Mouse (Mus musculus): ENCODE results near the gene Polr3b. TPM values are rescaled to one million over a fixed set of nuclear protein-coding genes. Genes with fewer than 3 reads are reported as not detected.

Gene Polr3b
- total RNA-seq, 1 experiment from 2014 or later: 26.5 TPM

- ATAC-seq (replicated peaks in 1 of 2; ENCODE audit: insufficient read depth in 1 of 2, low FRiP score in 2 of 2, low TSS enrichment in 1 of 2, low read depth in 1 of 2, poor library complexity in 2 of 2, severe bottlenecking in 2 of 2): no peak
Measured at GRCm38 (mm10) chr10:84648911-84649310, 26.8 kb downstream of the Polr3b start.

DNA sequence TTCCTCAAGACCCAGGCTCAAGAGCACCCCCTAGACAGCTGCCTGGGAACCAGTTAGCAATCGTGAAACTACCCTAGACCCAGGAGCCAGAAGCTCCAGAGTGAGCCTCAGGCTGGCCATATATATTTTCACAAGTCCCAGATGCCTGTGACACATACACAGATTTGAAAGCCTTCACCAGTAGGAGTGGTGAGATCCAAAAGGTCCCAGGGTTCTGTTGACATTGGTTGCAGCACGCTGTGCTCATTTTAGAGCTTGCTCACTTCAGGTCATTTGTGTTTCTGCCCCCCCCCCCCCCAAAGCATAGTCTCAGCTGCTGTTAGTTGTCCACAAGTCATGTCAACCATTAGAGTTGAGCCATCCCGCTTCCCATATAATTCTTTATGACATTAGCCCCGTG, 31.9 kb downstream of the Polr3b start:
- no peak for ATAC-seq (replicated peaks in 1 of 2; ENCODE audit: insufficient read depth in 1 of 2, low FRiP score in 2 of 2, low TSS enrichment in 1 of 2, low read depth in 1 of 2, poor library complexity in 2 of 2, severe bottlenecking in 2 of 2)

GRCm38 (mm10) chr10:84654731-84655130, 32.6 kb downstream of the Polr3b start:
- no peak for ATAC-seq (replicated peaks in 1 of 2; ENCODE audit: insufficient read depth in 1 of 2, low FRiP score in 2 of 2, low TSS enrichment in 1 of 2, low read depth in 1 of 2, poor library complexity in 2 of 2, severe bottlenecking in 2 of 2)

DNA sequence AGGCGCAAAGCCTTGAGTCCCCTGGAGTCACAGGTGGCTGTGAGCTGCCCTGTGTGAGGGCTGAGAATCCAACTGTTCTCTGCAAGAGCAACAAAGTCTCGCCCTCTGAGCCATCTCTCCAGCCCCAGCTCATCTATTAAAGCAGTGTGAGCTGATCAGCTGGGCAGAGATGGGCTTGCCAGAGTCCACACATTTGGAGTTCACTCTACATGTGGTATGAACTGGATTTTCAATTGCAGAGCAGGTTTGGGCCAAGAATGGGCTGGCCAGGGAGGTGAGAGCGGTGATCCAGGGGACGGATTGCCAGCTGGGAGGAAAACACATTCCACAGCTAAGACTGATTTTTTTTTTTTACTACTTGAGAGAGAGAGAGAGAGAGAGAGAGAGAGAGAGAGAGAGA, 34.5 kb downstream of the Polr3b start:
- ATAC-seq (replicated peaks in 1 of 2; ENCODE audit: insufficient read depth in 1 of 2, low FRiP score in 2 of 2, low TSS enrichment in 1 of 2, low read depth in 1 of 2, poor library complexity in 2 of 2, severe bottlenecking in 2 of 2): no peak

GRCm38 (mm10) chr10:84657437-84658087, 35.5 kb downstream of the Polr3b start:
- no peak for ATAC-seq (replicated peaks in 1 of 2; ENCODE audit: insufficient read depth in 1 of 2, low FRiP score in 2 of 2, low TSS enrichment in 1 of 2, low read depth in 1 of 2, poor library complexity in 2 of 2, severe bottlenecking in 2 of 2)

GRCm38 (mm10) chr10:84658088-84658848, 36.2 kb downstream of the Polr3b start:
- ATAC-seq (replicated peaks in 1 of 2; ENCODE audit: insufficient read depth in 1 of 2, low FRiP score in 2 of 2, low TSS enrichment in 1 of 2, low read depth in 1 of 2, poor library complexity in 2 of 2, severe bottlenecking in 2 of 2): peak; percentile 57 to 70

DNA sequence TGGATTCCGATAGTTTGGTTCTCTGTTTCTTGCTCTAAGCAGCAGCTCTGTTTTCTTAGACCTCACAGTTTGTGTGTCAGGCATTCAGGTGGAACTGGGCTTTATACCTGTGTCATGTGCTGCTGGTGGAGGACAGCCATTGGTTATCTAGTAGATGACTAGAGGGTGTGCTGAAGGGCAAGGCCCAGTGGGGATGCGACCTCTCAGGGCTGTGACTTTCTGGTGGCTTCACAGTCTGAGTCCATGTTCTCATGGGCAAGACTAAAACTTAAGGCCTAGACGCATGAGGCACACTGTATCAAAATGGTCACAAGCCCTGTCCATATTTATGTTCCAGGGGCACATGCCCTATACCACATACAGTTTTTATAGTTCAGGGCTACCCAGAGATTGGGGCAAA, 37.2 kb downstream of the Polr3b start:
- no peak for ATAC-seq (replicated peaks in 1 of 2; ENCODE audit: insufficient read depth in 1 of 2, low FRiP score in 2 of 2, low TSS enrichment in 1 of 2, low read depth in 1 of 2, poor library complexity in 2 of 2, severe bottlenecking in 2 of 2)

DNA sequence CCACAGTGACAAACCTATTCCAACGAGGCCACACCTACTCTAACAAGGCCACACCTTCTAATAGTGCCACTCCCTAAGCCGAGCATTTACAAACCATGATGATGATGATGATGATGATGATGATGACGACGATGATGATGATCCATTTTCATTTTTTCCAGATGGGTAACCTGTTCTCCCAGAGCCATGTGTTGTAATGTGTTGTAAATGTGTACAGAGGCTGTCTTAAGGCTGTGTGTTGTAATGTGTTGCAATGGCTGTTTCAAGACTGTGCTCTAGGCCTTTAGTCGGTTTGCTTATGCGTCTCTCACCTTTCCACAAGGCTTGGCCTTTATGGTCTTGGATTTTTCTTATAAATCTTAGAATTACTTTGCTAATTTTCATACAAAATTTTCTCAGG, 40.0 kb downstream of the Polr3b start:
- peak in 1 of 2 experiments; percentile 54; a peak in 1 of 4 replicates for ATAC-seq (replicated peaks in 1 of 2; ENCODE audit: insufficient read depth in 1 of 2, low FRiP score in 2 of 2, low TSS enrichment in 1 of 2, low read depth in 1 of 2, poor library complexity in 2 of 2, severe bottlenecking in 2 of 2)

- ATAC-seq (replicated peaks in 1 of 2; ENCODE audit: insufficient read depth in 1 of 2, low FRiP score in 2 of 2, low TSS enrichment in 1 of 2, low read depth in 1 of 2, poor library complexity in 2 of 2, severe bottlenecking in 2 of 2): no peak
Measured at GRCm38 (mm10) chr10:84665713-84666260, 43.7 kb downstream of the Polr3b start.

- no peak for ATAC-seq (replicated peaks in 1 of 2; ENCODE audit: insufficient read depth in 1 of 2, low FRiP score in 2 of 2, low TSS enrichment in 1 of 2, low read depth in 1 of 2, poor library complexity in 2 of 2, severe bottlenecking in 2 of 2)
Measured at GRCm38 (mm10) chr10:84675653-84676052, 53.6 kb downstream of the Polr3b start.

DNA sequence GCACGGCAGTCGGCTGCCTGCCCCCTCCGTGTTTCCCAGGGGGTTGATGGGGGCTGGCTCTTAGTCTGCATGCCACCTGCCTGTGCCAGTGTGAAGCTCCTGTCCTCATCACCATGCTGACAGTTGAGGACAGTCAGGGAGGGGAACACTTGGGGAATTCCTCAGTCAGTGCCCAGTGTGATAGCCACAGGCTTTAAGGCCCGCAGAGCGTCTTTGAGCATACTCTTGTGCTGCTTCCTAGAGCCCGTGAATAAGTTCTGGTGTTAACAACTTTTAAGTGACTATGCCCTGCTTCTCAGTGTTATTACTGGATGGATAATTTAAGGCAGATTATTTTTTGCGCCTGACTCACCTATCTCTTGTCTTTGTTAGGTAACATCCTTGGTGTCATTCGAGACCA, 54.4 kb downstream of the Polr3b start:
- no peak for ATAC-seq (replicated peaks in 1 of 2; ENCODE audit: insufficient read depth in 1 of 2, low FRiP score in 2 of 2, low TSS enrichment in 1 of 2, low read depth in 1 of 2, poor library complexity in 2 of 2, severe bottlenecking in 2 of 2)

GRCm38 (mm10) chr10:84677871-84678270, 55.8 kb downstream of the Polr3b start:
- no peak for ATAC-seq (replicated peaks in 1 of 2; ENCODE audit: insufficient read depth in 1 of 2, low FRiP score in 2 of 2, low TSS enrichment in 1 of 2, low read depth in 1 of 2, poor library complexity in 2 of 2, severe bottlenecking in 2 of 2)

DNA sequence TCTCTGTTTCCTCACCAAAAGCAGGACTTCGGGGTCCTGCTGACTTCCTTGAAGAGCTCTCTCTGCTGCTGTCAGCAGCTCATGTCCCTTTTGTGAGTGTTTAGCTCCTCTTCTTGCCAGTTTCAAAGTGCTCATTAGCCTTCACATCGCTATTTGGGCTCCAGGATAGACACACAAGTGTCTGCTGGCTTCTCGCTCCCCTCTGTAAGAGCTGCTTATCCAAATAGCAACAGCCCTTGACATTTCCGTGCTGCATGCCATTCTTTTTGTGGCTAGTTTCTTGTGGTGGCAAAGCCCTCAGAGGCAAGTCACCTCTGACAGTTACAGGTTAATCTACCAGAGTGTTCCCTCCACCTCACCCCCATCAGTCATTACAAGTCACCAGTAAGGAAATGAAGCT, 56.3 kb downstream of the Polr3b start:
- ATAC-seq (replicated peaks in 1 of 2; ENCODE audit: insufficient read depth in 1 of 2, low FRiP score in 2 of 2, low TSS enrichment in 1 of 2, low read depth in 1 of 2, poor library complexity in 2 of 2, severe bottlenecking in 2 of 2): no peak

DNA sequence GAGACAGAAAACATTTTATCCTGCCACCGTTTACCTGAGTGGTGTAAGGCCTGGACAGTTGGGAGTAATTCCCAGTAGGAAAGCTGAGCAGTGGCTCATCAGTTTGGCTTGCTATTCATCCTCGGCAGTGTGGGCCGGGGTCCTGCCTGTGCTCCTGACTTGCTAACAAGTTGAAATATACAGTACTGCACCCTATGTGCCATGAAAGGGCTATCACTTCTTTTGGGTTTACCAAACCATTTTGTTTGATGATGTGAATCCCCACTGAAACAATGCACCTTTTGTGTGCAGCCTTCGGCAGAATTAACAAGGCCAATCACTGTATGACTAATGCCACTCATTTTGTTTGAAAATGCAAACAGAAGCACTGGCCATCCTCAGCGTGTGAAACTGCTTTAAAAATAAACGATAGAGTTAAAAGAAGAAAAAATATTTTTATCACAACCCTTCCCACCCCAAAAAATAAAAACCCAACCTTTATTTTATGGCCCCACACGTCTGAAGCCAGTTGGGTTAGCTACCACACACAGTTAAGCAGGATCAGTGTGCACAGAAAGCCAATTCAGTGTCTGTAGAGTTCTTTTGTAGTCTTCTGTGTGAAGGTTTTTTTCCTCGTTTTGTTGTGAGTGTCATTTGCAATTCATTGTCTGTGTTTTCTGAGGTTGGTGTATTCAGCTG, 63.5 kb downstream of the Polr3b start:
- ATAC-seq (replicated peaks in 1 of 2; ENCODE audit: insufficient read depth in 1 of 2, low FRiP score in 2 of 2, low TSS enrichment in 1 of 2, low read depth in 1 of 2, poor library complexity in 2 of 2, severe bottlenecking in 2 of 2): no peak

- no peak for ATAC-seq (replicated peaks in 1 of 2; ENCODE audit: insufficient read depth in 1 of 2, low FRiP score in 2 of 2, low TSS enrichment in 1 of 2, low read depth in 1 of 2, poor library complexity in 2 of 2, severe bottlenecking in 2 of 2)
Measured at GRCm38 (mm10) chr10:84686122-84686497, 64.0 kb downstream of the Polr3b start.

- no peak for ATAC-seq (replicated peaks in 1 of 2; ENCODE audit: insufficient read depth in 1 of 2, low FRiP score in 2 of 2, low TSS enrichment in 1 of 2, low read depth in 1 of 2, poor library complexity in 2 of 2, severe bottlenecking in 2 of 2)
Measured at GRCm38 (mm10) chr10:84686705-84687104, 64.6 kb downstream of the Polr3b start.

DNA sequence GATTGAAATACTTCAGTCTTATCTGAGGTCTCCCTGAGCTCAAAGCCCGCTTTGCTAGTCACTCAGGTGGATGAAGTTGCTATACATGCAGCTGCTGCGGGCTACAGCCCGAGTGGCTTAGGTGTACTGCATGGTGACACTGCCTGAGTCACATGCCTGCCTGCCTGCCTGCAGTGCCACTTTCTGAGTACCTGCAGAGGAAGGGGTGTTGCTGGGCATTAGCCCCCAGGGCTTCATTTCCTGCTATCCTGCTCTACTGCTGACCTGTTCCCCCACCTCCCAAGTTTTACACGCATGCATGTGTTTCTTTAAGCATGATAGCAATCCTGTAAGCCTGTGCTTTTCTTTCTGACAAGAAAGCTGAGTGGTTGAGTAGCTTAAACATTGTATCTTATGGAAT, 65.6 kb downstream of the Polr3b start:
- no peak for ATAC-seq (replicated peaks in 1 of 2; ENCODE audit: insufficient read depth in 1 of 2, low FRiP score in 2 of 2, low TSS enrichment in 1 of 2, low read depth in 1 of 2, poor library complexity in 2 of 2, severe bottlenecking in 2 of 2)

DNA sequence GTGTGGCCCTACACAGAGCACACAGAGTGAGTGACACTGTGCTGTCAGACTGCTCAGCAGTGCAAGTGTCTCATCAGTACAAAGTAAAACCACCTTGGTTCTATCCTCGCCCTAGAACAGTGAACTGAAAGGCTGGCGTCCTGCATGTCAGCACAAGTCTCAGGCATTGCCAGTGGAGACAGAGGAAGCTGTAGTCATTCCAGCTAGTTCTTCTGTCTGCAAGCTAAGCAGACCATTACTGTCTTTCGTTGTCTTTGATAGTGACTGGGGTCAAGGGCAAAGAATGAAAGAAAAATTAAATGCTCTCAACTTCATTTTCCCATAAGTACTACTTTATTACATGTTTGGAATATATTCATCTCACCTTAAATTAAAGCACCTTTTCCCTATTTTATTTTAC, 67.8 kb downstream of the Polr3b start:
- no peak for ATAC-seq (replicated peaks in 1 of 2; ENCODE audit: insufficient read depth in 1 of 2, low FRiP score in 2 of 2, low TSS enrichment in 1 of 2, low read depth in 1 of 2, poor library complexity in 2 of 2, severe bottlenecking in 2 of 2)

Data from hematopoietic stem cell, adult 5-6 weeks (primary cell).